Mouse (Mus musculus) thymus, adult 2 months (tissue): Measurements from ENCODE around the gene Ccdc38. TPM values are rescaled to one million over a fixed set of nuclear protein-coding genes. Genes with fewer than 3 reads are reported as not detected.
A peak's percentile ranks its signal among the peaks of the same experiment; 100 is the strongest.

Experiments
- DNase-seq: peaks from one replicate; pipeline ENCODE4 v3.0.0; 2021
- H3K27ac ChIP-seq: fragments of 200-500 bp; 2 replicates; pipeline ENCODE4 v1.5.1; 2012; ENCODE audit warnings: low read length, control low read depth; ENCODE audit not compliant: control insufficient read depth, insufficient read depth
- H3K27me3 ChIP-seq: fragments of 200-500 bp; 2 replicates; pipeline ENCODE4 v1.6.1; 2012; ENCODE audit warnings: mild to moderate bottlenecking, low read length, moderate library complexity, mixed read lengths; ENCODE audit not compliant: control insufficient read depth, insufficient read depth
- H3K36me3 ChIP-seq: fragments of 200-500 bp; 2 replicates; pipeline ENCODE4 v1.6.1; 2012; ENCODE audit warnings: mild to moderate bottlenecking, low read length, moderate library complexity; ENCODE audit not compliant: control insufficient read depth, insufficient read depth
- H3K4me1 ChIP-seq: fragments of 200-500 bp; replicated peaks from 2 replicates; pipeline ENCODE4 v1.6.1; 2012; ENCODE audit warnings: low read length; ENCODE audit not compliant: control insufficient read depth, insufficient read depth
- H3K4me3 ChIP-seq: fragments of 200-500 bp; 2 replicates; pipeline ENCODE4 v1.5.1; 2012; ENCODE audit warnings: mild to moderate bottlenecking, low read length, control low read depth, moderate library complexity; ENCODE audit not compliant: control insufficient read depth, insufficient read depth
- CTCF ChIP-seq: fragments of 200-500 bp; IDR thresholded peaks from 2 replicates; pipeline ENCODE4 v1.5.1; 2012; ENCODE audit warnings: mild to moderate bottlenecking, control low read depth, low read length, moderate library complexity, borderline replicate concordance; ENCODE audit not compliant: control insufficient read depth, poor library complexity, insufficient read depth; ENCODE audit errors: extremely low read depth
- POLR2A ChIP-seq: fragments of 200-500 bp; IDR thresholded peaks from 2 replicates; pipeline ENCODE4 v1.6.1; 2012; ENCODE audit warnings: mild to moderate bottlenecking, low read length, control low read depth, moderate library complexity; ENCODE audit not compliant: control insufficient read depth, poor library complexity, insufficient read depth; ENCODE audit errors: extremely low read depth
- WGBS: fragments of 180-500 bp; shearing (Covaris S2); methylation state at CpG from one replicate; pipeline ENCODE4 v1.1.7; 2018; 5-methylcytosine and 5-hydroxymethylcytosine counted together
- polyA plus RNA-seq: library from polyadenylated mRNA; depleted of rRNA; stranded (reverse); fragments of >200 nt; gene quantifications from 2 replicates; pipeline ENCODE4 v1.2.3, GENCODE M21; 2012

The Ccdc38 gene
- polyA plus RNA-seq, 1 experiment, result 0.03 TPM

DNA sequence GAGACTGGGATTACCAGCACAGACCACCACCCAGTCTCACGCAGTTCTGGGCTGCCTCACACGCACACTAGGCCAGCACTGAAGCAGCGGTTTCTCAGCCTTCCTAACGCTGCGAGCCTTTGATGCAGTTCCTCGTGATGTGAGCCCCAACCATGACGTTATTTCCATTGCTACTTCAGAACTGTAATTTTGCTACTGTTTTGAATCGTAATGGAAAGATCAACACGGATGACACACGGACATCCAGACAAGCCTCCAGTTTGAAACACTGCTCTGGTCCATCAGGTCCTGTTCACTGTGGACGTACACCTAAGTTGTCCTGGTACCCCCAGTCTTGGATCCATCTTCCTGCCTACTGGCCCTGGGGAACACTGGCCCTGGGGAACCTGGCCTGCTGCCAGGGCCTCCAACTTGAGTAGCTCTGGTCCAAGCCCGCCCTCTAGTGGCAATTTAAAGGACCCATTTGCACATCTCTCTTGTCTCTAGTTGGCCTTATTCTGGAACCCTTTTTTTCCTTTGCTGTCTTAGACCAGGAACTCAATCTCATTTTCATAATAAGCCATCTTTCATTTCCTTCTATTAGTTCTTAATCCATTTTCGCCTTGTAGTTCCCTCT, 36.9 kb downstream of the Ccdc38 start:
- Histone ChIP-seq H3K27ac (no peak overlapping the region), H3K36me3 (peaks cover 2% of the 10 kb centered on the region), H3K4me3 (no peak overlapping the region), H3K4me1 (no peaks in the 10 kb centered on the region), H3K27me3 (no peaks in the 10 kb centered on the region)
- TF ChIP-seq POLR2A, result no peak
- peak; percentile 78 for TF ChIP-seq CTCF
- 73% methylated on average over 13 of the region's 13 CpGs for WGBS
- peak; percentile 66 for DNase-seq

- H3K27ac ChIP-seq, result peak overlapping the region; percentile 51; the same call in 1 of the 2 replicates
- no peaks in the 10 kb centered on the region for H3K27me3 ChIP-seq
- WGBS, result 3% methylated on average over 11 of the region's 11 CpGs
- TF ChIP-seq CTCF, result no peak
- no peak for TF ChIP-seq POLR2A
- peak; percentile 8 for DNase-seq
- H3K4me3 ChIP-seq, result peak overlapping the region; percentile 82
- peaks cover 5% of the 10 kb centered on the region; the same call in 1 of the 2 replicates for H3K36me3 ChIP-seq
- peaks cover 3% of the 10 kb centered on the region for H3K4me1 ChIP-seq
Measured at GRCm38 (mm10) chr10:93588796-93589195, 48.4 kb downstream of the Ccdc38 start.

GRCm38 (mm10) chr10:93589281-93589848, 48.9 kb downstream of the Ccdc38 start, which contains the start of gene Snrpf:
TSS of gene Snrpf (minus strand) at chr10:93589706.
- H3K4me1 ChIP-seq, result peaks cover 8% of the 10 kb centered on the region
- peak within 1 kb of the TSS; percentile 82 for H3K4me3 ChIP-seq
- H3K36me3 ChIP-seq, result peaks cover 5% of the 10 kb centered on the region; the same call in 1 of the 2 replicates
- TF ChIP-seq POLR2A, result 0 out of 2 replicates have a peak, but pooled peaks have one; percentile 62
- TF ChIP-seq CTCF, result no peak
- no peaks in the 10 kb centered on the region for H3K27me3 ChIP-seq
- under 1% methylated on average over 62 of the region's 63 CpGs for WGBS
- peak; percentile 92 for DNase-seq
- H3K27ac ChIP-seq, result peak within 1 kb of the TSS; percentile 51; the same call in 1 of the 2 replicates

DNA sequence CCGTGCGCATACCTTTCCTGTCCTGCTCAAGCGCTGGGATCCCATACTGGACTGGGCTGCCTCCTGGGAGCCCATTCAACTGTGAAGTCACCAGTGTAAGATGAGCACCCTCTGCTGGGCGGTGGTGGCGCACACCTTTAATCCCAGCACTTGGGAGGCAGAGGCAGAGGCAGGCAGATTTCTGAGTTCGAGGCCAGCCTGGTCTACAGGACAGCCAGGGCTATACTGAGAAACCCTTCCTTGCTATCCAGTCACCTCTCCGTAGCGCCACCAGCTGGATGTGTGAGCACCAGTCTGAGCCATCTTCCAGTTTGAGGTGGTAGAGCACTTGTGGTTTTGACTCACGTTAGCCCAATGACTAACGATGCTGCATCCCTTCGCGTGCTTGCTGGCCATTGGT, 52.0 kb downstream of the Ccdc38 start:
- TF ChIP-seq CTCF (no peak), POLR2A (no peak)
- H3K4me1 ChIP-seq, result peaks cover 9% of the 10 kb centered on the region
- H3K4me3 ChIP-seq, result no peak overlapping the region
- DNase-seq, result peak; percentile 53
- no peak overlapping the region for H3K27ac ChIP-seq
- H3K27me3 ChIP-seq, result no peaks in the 10 kb centered on the region
- 81% methylated on average over 12 of the region's 12 CpGs for WGBS
- H3K36me3 ChIP-seq, result no peaks in the 10 kb centered on the region

GRCm38 (mm10) chr10:93594022-93594482, 53.6 kb downstream of the Ccdc38 start:
- Histone ChIP-seq H3K27me3 (no peaks in the 10 kb centered on the region), H3K27ac (no peak overlapping the region), H3K4me1 (peaks cover 9% of the 10 kb centered on the region), H3K36me3 (no peaks in the 10 kb centered on the region), H3K4me3 (peak overlapping the region; percentile 52)
- DNase-seq, result peak; percentile 76
- 1% methylated on average over 22 of the region's 22 CpGs for WGBS
- peak; percentile 58; the same call in 1 of the 2 replicates for TF ChIP-seq CTCF
- TF ChIP-seq POLR2A, result no peak

- peaks cover 5% of the 10 kb centered on the region for H3K4me1 ChIP-seq
- DNase-seq, result no peak
- TF ChIP-seq CTCF (no peak), POLR2A (no peak)
- H3K27ac ChIP-seq, result no peak overlapping the region
- no peaks in the 10 kb centered on the region for H3K27me3 ChIP-seq
- H3K36me3 ChIP-seq, result no peaks in the 10 kb centered on the region
- WGBS, result 84% methylated on average over 4 of the region's 4 CpGs
- no peak overlapping the region for H3K4me3 ChIP-seq
Measured at GRCm38 (mm10) chr10:93595831-93596230, 55.4 kb downstream of the Ccdc38 start.

DNA sequence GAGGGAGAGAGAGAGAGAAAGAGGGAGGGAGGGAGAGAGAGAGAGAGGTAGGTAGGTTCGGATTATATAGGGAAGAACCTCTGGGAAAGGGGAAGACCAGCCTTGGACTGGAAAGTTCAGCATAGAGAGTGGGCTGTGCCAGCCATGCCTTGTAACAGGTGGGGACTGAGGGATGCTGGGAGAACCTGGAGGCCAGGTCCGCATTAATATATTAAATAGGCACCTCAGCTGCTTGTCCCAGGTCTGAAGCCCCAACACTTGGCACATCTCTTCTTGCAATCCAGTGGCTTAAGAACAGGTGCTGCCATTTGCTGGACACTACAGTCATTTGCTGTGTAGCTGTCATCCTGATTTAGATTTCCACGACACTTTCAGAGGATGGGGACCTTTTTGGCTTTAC, 56.2 kb downstream of the Ccdc38 start:
- 96% methylated on average over 3 of the region's 3 CpGs for WGBS
- DNase-seq, result no peak
- H3K4me3 ChIP-seq, result no peak overlapping the region

More for the DNA sequence above, 56.2 kb downstream of the Ccdc38 start:
- no peaks in the 10 kb centered on the region for H3K27me3 ChIP-seq
- TF ChIP-seq POLR2A (no peak), CTCF (no peak)
- H3K27ac ChIP-seq, result no peak overlapping the region
- H3K36me3 ChIP-seq, result no peaks in the 10 kb centered on the region
- H3K4me1 ChIP-seq, result peaks cover 5% of the 10 kb centered on the region
